Mouse (Mus musculus) layer of hippocampus, adult 9-10 months (tissue): ENCODE measurements around the gene Hk1.

ENCODE experiments used
- DNase-seq: peaks from one replicate; pipeline ENCODE4 v3.0.0; 2022; ENCODE audit warnings: low spot score

Gene Hk1

DNA sequence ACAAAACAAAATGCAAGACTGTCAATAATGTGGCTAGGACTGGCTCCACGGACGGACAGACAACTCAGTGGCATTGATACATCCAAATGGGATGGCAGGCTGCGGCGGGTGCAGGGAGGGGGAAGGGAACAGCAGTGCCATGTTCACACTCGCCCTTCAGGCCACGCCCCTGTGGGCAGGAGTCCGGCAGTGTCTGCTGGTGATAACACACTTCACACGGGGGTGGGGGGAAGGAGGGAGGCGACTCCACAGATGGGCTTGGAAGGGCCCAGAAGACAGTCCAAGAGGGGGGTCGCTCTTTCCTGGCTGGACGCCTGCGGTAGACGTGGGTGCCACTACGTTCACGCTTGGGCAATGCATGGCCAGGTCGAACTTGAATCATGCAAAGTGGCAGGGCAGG, 110.4 kb downstream of the Hk1 start:
- no peak for DNase-seq

DNA sequence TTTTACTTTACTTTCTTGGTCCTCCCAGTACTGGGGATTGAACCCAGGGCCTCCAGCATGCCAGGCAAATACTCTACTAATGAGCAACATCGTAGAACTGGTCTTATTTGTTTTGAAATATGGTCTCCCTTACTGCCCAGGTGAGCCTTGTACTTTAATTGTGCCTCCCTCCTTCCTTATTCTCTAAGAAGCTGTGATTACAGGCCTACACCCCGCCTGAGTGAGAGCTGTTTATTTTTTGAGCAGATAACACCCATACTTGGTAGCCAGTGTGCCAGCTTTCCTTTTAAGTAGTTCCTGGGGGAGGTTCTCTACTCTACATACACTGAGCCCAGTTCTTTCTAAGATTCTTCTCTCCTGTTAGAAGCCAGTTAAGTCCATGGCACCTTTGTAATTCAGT, 115.4 kb downstream of the Hk1 start:
- DNase-seq = no peak

DNA sequence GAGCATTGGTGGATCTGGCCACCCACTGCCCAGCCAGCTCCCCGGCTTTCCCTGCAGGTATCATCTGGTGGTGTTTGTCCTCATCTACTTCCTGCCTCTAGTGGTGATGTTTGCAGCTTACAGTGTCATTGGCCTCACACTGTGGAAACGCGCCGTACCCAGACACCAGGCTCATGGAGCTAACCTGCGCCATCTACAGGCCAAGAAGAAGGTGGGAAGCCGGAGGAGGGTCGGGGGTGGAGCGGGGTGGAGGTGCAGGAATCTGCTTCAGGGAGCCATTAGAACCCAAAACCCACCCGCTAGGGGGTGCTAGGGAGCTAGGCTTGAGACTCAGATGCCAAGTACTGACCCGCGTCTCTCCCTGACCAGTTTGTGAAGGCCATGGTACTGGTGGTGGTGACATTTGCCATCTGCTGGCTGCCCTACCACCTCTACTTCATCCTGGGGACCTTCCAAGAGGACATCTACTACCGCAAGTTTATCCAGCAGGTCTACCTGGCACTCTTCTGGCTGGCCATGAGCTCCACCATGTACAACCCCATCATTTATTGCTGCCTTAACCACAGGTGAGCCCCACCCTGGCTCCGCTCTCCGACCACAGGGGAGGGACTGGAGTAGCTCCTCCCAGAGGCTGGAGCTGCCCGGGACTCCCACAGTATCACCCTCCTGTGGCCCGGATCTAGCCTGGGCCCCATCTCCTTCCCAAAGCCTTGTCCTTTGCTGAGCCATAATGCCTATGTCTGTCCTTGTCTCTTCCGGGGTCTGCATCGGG, 118.4 kb downstream of the Hk1 start:
- no peak for DNase-seq

DNA sequence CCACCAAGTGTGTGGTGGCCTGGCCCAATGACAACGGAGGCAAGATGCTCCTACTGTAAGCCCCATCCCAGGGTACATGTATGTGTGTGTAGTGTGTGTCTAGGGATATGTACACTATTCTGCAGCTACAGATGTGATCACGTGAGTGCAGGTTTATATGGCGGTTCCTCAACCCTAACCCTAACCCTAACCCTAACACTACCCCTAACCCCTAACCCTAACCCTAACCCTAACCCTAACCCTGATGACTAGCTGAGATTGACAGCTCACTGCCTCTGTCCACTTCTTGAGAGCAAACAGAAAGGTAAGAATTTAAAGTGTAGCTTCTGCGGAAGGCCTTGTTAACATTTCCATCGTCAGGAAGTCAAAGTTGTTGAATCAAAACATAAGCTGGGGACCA, 121.4 kb downstream of the Hk1 start:
- DNase-seq = no peak

DNA sequence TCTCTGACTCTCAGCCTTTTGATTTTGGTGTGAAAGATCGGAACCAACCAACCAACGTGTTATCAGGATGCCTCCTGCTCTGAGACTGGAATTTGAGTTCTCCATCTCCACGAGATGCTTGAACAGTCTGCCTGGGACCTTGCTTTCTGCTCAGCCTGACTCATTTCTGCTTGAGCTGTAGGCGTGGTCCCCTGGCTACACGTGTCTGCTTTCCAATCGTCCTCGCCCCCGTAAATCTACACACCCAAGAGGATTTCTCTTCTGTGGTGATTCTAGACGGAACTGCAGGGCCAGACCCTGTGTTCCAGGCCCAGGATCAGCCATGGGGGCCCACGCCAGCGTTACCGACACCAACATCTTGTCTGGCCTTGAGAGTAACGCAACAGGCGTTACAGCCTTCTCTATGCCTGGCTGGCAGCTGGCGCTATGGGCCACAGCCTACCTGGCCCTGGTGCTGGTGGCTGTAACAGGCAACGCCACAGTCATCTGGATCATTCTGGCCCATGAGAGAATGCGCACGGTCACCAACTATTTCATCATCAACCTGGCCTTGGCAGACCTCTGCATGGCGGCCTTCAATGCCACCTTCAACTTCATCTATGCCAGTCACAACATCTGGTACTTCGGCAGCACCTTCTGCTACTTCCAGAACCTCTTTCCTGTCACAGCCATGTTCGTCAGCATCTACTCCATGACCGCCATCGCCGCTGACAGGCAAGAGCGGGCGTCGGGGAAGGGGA, 127.0 kb downstream of the Hk1 start:
- no peak for DNase-seq

DNA sequence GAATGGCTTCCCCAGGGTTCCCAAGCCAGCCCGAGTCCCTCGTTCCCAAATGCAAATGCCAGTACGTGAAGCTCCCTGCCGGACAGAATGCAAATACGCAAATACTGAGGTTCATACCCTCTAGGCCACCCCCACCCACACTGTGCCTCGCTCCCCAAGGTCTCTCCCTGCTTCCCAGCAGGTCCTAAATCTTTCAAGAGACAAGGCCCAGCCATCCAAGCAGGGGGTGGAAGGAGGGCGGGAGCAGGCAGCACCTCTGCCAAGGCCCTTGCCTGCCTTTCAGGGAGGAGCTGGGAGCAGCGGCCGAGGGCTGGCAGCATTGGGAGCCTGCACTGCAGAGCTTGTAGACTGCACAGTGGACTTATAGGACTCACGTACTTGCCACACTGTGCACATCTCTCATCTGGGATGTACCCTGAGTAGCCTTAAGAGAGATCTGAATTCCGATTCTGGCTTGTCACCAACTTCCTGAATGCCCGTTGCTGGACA, 127.7 kb downstream of the Hk1 start, which contains the start of gene Tacr2:
TSS of gene Tacr2 (plus strand) at position 439 of the 489 bp plus-strand sequence.
- no peak for DNase-seq

DNA sequence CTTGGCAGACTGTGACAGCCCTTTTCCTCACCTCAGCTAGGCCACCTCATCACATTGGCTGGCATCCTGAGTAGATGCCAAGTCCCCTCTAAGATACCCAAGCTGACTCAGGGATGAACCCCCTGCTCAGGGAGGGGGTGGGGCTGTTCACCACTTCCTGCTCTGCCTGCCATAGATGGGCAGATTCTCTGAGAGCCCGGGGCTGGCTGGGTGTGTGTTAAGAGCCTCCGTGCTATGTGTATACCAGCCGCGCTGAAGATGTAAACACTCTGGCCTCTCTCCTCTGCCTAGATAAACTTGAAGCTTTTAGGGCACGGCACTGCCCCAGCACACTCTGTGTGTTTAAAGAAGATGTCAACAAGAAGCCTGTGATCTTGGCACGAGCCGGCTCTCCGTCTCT, 131.9 kb downstream of the Hk1 start:
- DNase-seq = no peak

DNA sequence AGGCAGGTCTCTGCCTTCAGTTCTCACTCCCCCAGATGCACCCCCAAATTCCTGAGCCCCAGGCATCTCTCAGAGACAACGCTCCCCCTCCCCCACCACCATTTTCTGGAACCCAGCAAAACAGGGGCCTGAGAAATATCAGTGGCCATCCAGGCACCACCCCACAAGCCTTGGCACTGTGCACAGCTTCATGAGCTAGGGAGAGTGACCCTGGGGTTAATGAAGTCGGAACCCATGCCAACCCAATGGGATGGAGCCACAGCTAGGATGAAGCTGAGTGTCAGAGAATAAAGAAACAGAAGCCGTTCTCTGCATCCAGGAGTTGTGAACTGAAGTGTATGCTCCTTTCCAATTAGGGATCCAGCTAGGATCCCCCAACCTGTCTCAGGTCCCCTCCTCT, 132.6 kb downstream of the Hk1 start:
- no peak for DNase-seq

DNA sequence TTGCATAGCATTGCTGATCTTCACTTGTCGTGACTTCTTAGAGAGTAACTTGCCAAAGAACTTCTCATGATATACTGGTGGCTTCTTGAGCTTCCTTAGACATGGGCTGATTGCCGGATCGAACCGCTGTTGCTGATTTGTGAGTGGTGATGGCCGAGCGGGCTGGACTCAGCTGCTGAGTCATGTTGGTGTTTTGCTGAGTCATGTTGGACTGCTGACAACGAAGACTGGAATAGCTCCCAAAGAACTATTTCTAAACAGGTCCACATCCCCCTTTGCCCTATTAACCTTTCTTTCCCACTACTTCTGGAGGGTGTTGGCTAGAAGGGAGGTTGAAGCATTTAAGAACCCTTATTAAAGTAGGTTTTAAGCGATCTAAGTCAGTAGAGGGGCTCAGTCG, 135.6 kb downstream of the Hk1 start:
- no peak for DNase-seq

DNA sequence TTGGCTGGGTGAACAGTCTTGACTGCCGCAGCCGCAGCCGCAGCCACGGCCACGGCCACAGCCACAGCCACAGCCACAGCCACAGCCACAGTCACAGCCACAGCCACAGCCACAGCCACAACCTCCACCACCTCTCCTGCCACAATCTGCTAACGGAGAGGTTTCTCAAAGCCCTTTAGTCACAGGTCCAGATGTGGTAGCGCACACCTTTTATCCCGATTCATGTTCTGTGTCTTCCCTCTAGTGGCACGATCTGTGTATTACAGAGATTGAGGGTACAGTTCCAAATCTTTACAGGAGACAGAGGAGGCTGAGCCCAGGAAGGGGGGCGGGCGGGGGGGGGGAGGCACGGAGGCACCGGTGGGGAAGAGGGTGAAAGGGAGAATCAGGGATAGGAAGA, 136.8 kb downstream of the Hk1 start:
- no peak for DNase-seq

DNA sequence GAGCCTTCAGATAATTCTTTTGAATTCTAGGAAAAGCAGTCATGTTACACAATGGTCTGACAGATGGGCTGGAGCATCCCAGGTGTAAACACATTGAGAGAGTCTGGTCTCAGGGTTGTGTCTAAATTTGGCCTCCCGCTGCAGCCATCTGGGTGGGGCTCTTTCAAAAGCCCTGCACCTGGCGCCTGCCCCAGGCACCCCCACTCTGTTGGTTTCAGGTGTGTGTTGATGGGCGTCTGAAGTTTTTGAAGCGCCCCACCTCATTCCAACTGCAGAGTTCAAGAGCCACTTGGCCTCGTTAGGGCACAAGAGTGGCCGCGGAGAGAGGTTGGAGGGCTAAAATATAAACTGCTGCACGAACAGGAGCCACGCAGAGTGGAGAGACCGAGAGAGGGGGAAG, 137.3 kb downstream of the Hk1 start:
- no peak for DNase-seq

DNA sequence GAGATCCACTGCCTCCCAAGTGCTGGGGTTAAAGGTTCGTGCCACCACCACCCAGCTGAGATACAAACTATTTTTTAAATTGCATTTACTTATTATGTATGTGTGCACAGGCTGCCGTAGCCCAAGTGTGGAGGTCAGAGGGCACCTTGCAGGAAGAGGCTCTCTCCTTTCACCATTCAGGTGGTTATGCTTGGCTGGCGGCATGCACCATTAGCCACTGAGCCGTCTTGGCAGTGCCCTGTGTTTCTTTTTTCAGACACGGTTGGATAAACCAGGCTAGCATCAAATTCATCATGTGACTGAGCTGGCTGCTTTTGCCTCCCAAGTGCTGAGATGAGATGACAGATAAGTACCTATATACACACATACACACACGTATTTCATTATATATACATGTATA, 140.4 kb downstream of the Hk1 start:
- no peak for DNase-seq

DNA sequence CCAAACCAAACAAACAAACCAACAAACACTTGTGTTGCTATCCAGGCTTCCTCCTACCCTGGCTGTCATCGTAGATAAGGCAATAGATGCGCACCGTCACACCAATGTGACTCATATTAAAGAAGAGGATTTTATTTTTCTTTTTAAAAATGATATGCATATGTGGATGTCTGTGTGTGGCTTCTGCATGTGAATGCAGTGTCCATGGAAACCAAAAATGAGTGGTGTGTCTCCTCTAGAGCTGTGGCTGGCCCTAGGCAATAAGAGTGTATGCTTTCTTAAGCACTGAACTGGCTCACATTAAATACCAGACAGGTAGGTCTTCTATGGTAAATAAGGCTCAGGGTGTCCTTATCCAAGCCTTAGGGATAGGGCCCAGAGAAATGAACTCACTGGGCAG, 141.0 kb downstream of the Hk1 start:
- DNase-seq = no peak

DNA sequence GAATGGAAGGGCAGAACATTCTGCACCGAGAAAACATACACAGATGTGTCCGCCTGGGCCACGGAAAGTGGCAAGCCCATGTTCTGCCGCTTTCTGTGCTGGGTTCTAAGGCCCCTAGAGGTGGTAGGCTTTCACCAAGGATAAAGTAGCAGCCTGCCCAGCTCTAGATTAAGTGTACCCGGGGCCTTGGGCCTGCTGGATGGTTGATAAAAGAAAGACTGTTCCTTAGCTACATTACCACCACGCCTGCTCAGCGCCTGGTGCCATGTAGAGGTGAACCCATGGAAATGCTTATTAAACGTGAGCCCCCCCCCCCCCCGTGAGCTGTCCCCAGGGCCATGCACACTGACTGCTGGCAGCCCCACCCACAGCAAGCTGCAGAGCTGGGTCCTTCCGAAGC, 142.5 kb downstream of the Hk1 start:
- no peak for DNase-seq

DNA sequence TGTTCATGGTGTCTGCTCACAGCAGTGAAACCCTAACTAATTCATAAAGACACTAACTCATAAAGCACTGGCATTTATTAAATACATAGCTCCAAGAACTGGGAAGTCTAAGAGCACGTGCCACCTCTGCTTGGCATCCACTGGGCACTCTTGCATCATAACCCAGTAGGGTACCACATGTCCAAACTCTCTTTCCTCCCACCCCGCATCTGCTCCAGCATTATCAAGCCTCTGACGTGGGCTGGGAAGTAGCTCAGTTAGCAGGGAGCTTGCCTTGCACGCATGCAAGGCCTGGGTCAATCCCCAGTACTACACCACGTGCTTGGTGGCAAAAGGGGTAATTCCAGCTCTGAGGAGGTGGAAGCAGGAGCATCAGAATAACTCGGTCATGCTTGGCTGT, 143.5 kb downstream of the Hk1 start:
- no peak for DNase-seq

DNA sequence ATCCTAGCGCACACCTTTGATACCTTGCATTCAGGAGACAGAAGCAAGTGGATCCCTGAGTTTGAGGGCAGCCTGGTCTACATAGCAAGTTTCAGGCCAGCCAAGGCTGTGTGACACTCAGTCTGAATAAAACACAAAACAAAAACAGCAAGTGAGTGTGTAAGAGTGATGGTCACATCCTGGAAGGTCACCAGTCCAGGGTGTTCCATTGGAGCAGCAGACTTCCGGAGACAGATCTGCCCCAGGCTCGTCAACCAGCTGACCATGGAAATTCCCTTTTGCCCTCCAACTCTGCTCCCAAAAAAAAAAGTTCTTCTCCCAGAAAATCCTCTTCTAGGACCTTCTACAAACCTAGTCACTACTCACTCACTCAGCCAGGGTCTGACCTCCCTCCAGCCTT, 147.9 kb downstream of the Hk1 start:
- DNase-seq = no peak

DNA sequence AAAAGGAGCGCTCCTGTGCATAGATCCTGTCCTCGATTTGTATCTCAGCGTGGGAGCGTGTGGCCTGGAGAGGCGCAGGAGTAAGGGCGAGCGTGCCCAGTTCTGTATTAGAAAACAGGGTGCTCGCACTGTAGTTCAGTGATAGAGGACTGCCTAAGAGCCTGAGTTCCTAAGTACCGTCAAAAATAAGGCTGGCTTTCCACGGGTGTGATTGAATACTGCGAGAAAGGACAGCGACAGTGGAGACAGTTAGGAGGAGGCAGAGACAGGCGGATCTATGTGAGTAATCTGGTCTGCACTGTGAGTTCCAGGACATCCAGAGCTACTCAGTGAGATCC, 148.3 kb downstream of the Hk1 start:
- DNase-seq = no peak

DNA sequence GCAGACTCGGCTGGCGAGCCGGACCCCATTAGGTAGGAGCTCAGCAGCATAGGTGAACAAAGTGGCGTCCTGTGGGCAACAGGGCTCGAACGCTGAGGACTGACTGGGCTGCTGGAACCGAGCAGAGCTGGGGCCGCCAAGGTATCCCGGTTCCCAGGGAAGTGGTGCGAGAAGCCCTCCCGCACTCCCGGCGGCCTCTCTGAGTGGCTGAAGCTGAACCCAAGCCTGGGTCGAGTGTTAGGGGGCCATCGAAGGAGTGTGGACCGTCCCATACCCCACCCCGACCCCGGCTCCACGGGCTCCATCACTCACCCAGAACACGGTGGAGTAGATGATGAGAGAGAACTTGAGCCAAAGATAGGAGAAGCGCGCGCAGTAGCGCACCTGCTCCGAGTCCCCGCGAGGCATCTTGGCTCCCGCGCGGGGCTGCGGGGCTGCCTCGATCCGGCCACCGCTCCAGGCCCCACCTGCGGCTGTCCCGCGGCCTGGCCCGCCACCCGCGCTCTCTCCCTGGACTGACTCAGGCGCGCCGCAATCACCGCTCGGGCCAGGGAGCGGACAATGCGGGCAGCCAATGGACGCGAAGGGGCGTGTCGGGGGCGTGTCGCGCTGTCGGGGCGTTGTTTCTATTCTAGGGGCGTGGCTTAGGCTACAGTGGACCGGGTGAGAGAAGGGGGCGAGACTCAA, 148.9 kb downstream of the Hk1 start, which contains the start of gene Tspan15:
TSS of gene Tspan15 (minus strand) at position 544 of the 687 bp plus-strand sequence.
- peak; percentile 45 for DNase-seq

DNA sequence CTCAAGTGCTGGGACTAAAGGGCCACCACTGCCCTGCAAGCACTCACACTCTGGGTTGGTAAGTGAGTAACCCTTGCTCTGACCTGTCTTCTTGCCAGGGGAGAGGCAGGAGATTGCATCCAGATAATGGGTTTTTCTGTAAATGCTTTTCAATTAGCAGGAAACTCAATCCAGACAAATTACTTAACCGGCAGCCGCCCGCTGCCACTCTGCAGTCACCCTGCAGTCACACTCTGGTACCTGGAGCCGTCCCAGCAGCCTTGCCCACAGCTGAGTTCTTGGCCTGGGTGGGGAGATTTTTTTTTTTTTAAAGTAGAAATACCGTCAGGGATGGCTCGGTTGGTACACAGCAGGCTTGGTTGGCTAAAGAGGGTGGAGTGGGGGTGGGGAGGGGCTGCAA, 151.6 kb downstream of the Hk1 start:
- DNase-seq = no peak

DNA sequence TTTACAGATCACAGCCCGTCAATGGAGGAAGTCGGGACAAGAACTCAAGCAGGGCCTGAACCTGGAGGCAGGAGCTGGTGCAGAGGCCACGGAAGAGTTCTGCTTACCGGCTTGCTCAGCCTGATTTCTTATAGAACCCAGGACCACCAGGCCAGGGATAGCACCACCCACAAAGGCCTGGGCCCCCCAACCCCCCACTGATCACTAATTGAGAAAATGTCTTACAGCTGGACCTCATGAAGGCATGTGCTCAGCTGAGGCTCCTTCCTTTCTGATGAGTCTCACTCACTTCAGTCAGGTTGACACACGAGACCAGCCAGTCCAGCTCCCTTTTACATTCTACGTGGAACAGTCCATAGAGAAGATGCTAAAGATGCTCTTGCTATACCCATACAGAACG, 153.9 kb downstream of the Hk1 start:
- no peak for DNase-seq

DNA sequence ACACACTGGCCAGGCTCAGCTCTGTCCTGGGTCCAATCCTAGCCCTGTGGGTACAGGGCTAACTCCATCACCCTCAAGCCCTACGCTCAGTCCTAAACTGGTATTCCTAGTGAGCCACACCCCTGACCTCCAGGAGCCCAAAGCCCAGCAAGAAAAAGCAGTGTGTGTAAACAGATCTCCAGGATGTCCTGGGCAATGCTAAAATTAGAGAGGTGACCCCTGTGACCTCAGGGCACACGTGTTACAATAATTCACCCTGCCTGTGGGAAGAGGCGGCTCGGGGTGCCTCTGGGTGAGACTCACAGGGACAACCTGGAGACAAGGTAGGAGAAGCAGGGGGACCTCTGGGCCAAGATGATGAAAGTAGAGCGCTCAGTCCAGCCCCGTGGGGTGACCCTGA, 155.5 kb downstream of the Hk1 start:
- no peak for DNase-seq

DNA sequence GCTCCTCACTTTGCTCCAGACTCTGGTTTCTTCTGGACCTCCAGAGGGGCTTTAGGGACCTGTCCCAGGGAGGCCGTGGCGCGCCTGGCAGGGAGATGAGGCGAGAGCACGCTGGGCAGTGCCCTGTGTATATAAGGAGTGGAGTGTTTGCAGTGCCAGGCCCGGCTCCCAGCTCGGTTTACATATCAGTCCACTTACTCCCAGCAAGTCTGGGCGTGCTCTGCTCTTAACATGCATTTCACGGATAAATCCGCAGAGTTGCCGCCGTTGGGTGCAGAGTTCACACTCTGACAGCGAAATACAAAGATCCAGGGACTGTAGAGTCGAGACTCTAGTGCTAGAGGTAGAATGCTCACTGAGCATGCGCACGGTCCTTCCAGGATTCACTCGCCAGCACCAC, 156.9 kb downstream of the Hk1 start:
- DNase-seq = no peak

DNA sequence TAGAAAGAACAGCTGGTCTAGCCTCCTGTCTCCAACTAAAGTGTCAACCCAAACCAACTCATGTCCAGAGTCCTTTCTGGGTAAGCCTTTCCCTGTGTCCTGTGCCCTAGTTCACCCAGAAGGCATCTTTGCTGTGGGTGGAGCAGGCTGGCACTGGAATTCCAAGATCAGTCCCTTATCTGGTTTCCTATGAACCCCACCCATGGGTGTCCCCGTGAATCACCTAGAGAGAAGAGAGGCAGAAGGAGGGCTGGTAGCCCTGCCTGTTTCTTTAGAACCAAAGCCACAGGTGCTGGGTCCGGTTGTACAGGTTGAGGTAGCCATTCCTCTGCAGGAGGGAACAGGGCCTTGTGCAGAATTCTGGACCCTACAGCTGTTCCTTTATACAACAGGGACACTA, 158.1 kb downstream of the Hk1 start:
- DNase-seq = no peak
